Comparison of ENCODE assay signal across 23 mouse cellular contexts in the genomic region with DNA sequence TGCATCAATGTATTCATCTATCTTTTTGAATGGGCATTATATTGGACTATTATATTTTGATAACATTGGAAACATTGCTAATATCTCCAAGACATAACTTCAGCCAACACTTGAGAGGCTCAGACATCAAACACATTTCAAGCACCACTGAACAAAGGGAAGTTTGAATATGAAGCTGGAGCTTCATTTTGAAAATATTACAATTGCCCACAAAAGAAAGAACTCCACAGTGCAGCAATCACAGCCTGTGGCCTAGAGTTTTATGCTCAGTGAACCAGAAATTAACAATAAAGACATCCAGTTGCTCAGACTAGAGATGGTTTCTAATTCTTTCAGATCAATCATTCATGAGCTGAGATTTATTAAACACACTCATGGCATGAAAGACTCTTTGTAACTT.
A peak's percentile ranks its signal among the peaks of the same experiment; 100 is the strongest.
DNase-seq lines count a peak whose midpoint lies in the region; ATAC-seq lines count a peak whose summit lies in the region.
"Had no signal": no experiment of that assay in that cellular context is flagged by ENCODE, and none has a peak within 500 bp of the region (broad histone marks: within the 10 kb centered on the region; RNA-seq: fewer than 3 reads in every experiment).

No protein-coding gene starts in this region.

- ATAC-seq in forebrain, embryonic 12.5 days (ENCODE audit: low FRiP score) = peak; percentile 36; the same call in 1 of the 2 replicates
- ATAC-seq in forebrain, embryonic 16.5 days = no peak
- 0 out of 2 replicates have a peak, but pooled peaks have one; percentile 8 for ATAC-seq in neural tube, embryonic 11.5 days (ENCODE audit: insufficient read depth, low FRiP score, low TSS enrichment)
- ATAC-seq: CD4-positive, CD25-positive, alpha-beta regulatory T cell, adult 4 months; hindbrain, postnatal 0 days had no signal

- no peak overlapping the region for H3K27ac ChIP-seq in forebrain, embryonic 12.5 days
- H3K27ac ChIP-seq in forebrain, embryonic 16.5 days (ENCODE audit: low read length) = no peak overlapping the region
- H3K27ac ChIP-seq in neural tube, embryonic 11.5 days (ENCODE audit: low read depth, low read length) = no peak overlapping the region
- H3K27ac ChIP-seq: embryonic facial prominence, embryonic 15.5 days; forebrain, embryonic 10.5 days; gastrocnemius, adult 2 months; heart, embryonic 13.5 days; hindbrain, embryonic 13.5 days; hindbrain, postnatal 0 days had no signal

- H3K9me3 ChIP-seq in forebrain, embryonic 12.5 days = no peaks in the 10 kb centered on the region
- H3K9me3 ChIP-seq in forebrain, embryonic 16.5 days (ENCODE audit: control insufficient read depth, low read length) = no peaks in the 10 kb centered on the region
- H3K9me3 ChIP-seq in neural tube, embryonic 11.5 days (ENCODE audit: control insufficient read depth, low read length) = no peaks in the 10 kb centered on the region
- H3K9me3 ChIP-seq: embryonic facial prominence, embryonic 15.5 days; forebrain, embryonic 10.5 days; heart, embryonic 13.5 days; hindbrain, embryonic 13.5 days had no signal

- no peaks in the 10 kb centered on the region for H3K4me1 ChIP-seq in forebrain, embryonic 12.5 days
- no peaks in the 10 kb centered on the region for H3K4me1 ChIP-seq in forebrain, embryonic 16.5 days (replicated peaks; ENCODE audit: control insufficient read depth, insufficient read depth, low read length)
- H3K4me1 ChIP-seq in neural tube, embryonic 11.5 days (ENCODE audit: control insufficient read depth, insufficient read depth, low read length) = no peaks in the 10 kb centered on the region
- H3K4me1 ChIP-seq: embryonic facial prominence, embryonic 15.5 days; heart, embryonic 13.5 days; hindbrain, embryonic 13.5 days had no signal

- DNase-seq in embryo, embryonic 10.5 days (ENCODE audit: low spot score) = peak; percentile 21
- no peak for DNase-seq in embryo, embryonic 9.5 days (ENCODE audit: extremely low spot score)
- no peak for DNase-seq in neural tube, embryonic 11.5 days (ENCODE audit: low spot score)
- DNase-seq in neural tube, embryonic 10.5 days (ENCODE audit: extremely low spot score, low spot score) = no peak
- no peak for DNase-seq in urinary bladder, postnatal 4 days (ENCODE audit: low spot score in 2 of 2)
- DNase-seq: adrenal gland, postnatal 10 days; B cell, adult 2 months; cerebellum, adult 11-12 months; cerebellum, adult 9-10 months; cerebellum, postnatal 36 days; gastrocnemius, adult 2 months; gastrocnemius, postnatal 25 days; heart, postnatal 36 days had no signal

- H3K4me3 ChIP-seq in forebrain, embryonic 12.5 days (replicated peaks) = no peak overlapping the region
- no peak overlapping the region for H3K4me3 ChIP-seq in forebrain, embryonic 16.5 days (replicated peaks; ENCODE audit: low read length)
- no peak overlapping the region for H3K4me3 ChIP-seq in neural tube, embryonic 11.5 days (ENCODE audit: low read depth, low read length)
- H3K4me3 ChIP-seq: embryonic facial prominence, embryonic 15.5 days; erythroblast, embryonic 14.5 days; forebrain, embryonic 10.5 days; gastrocnemius, adult 2 months; heart, embryonic 13.5 days; hindbrain, embryonic 13.5 days had no signal

- no peak overlapping the region for H3K9ac ChIP-seq in forebrain, embryonic 12.5 days
- no peak overlapping the region for H3K9ac ChIP-seq in forebrain, embryonic 16.5 days (replicated peaks; ENCODE audit: low read depth, low read length)
- H3K9ac ChIP-seq in neural tube, embryonic 11.5 days (ENCODE audit: low read length) = no peak overlapping the region
- H3K9ac ChIP-seq: embryonic facial prominence, embryonic 15.5 days; heart, embryonic 13.5 days; hindbrain, embryonic 13.5 days had no signal

- no peaks in the 10 kb centered on the region for H3K27me3 ChIP-seq in forebrain, embryonic 12.5 days
- no peaks in the 10 kb centered on the region for H3K27me3 ChIP-seq in forebrain, embryonic 16.5 days (replicated peaks; ENCODE audit: control insufficient read depth, insufficient read depth, low read length)
- no peaks in the 10 kb centered on the region for H3K27me3 ChIP-seq in neural tube, embryonic 11.5 days (ENCODE audit: control insufficient read depth, insufficient read depth, low read length)
- H3K27me3 ChIP-seq: embryonic facial prominence, embryonic 15.5 days; heart, embryonic 13.5 days; hindbrain, embryonic 13.5 days had no signal

- no peak overlapping the region for H3K4me2 ChIP-seq in forebrain, embryonic 12.5 days
- no peak overlapping the region for H3K4me2 ChIP-seq in forebrain, embryonic 16.5 days (ENCODE audit: low read length)
- no peak overlapping the region for H3K4me2 ChIP-seq in neural tube, embryonic 11.5 days (ENCODE audit: low read depth)
- H3K4me2 ChIP-seq: embryonic facial prominence, embryonic 15.5 days; heart, embryonic 13.5 days; hindbrain, embryonic 13.5 days had no signal

- no peaks in the 10 kb centered on the region for H3K36me3 ChIP-seq in forebrain, embryonic 12.5 days (replicated peaks)
- no peaks in the 10 kb centered on the region for H3K36me3 ChIP-seq in forebrain, embryonic 16.5 days (ENCODE audit: control insufficient read depth, insufficient read depth)
- H3K36me3 ChIP-seq in neural tube, embryonic 11.5 days (ENCODE audit: control insufficient read depth, insufficient read depth, low read length) = no peaks in the 10 kb centered on the region
- H3K36me3 ChIP-seq: embryonic facial prominence, embryonic 15.5 days; forebrain, embryonic 10.5 days; G1E; heart, embryonic 13.5 days; hindbrain, embryonic 13.5 days had no signal
